Mouse (Mus musculus): ENCODE results near the gene Rai14.
A peak's percentile ranks its signal among the peaks of the same experiment; 100 is the strongest.

Rai14 gene

DNA sequence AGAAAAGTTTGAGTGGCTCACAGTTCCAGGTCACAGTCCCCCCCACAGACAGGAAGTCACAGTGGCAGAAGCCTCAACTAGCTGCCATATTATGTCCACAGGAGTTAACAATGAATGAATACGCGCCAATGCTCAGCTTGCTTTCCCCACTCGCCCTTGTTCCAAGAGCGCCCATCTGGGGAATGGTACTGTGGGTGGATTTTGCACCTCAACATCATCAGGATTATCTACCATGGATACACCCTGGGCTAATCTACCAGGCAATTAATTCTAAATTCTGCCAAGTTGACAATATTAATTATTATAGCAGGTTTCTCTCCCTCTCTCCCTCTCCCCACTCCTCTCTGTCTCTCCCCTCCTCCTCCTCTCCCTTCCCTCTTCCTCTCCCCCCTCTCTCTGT, 105.3 kb downstream of the Rai14 start:
- DNase-seq (ENCODE audit: low read depth), result no peak

GRCm38 (mm10) chr15:10608508-10609098, 105.8 kb downstream of the Rai14 start:
- DNase-seq (ENCODE audit: low read depth), result no peak

- DNase-seq (ENCODE audit: low read depth), result no peak
Measured at GRCm38 (mm10) chr15:10599413-10599812, 115.0 kb downstream of the Rai14 start.

GRCm38 (mm10) chr15:10598259-10599225, 115.9 kb downstream of the Rai14 start:
- peak; percentile 44 for DNase-seq (ENCODE audit: low read depth)

GRCm38 (mm10) chr15:10596871-10597270, 117.6 kb downstream of the Rai14 start:
- DNase-seq (ENCODE audit: low read depth), result no peak

GRCm38 (mm10) chr15:10595408-10595807, 119.0 kb downstream of the Rai14 start:
- no peak for DNase-seq (ENCODE audit: low read depth)

DNA sequence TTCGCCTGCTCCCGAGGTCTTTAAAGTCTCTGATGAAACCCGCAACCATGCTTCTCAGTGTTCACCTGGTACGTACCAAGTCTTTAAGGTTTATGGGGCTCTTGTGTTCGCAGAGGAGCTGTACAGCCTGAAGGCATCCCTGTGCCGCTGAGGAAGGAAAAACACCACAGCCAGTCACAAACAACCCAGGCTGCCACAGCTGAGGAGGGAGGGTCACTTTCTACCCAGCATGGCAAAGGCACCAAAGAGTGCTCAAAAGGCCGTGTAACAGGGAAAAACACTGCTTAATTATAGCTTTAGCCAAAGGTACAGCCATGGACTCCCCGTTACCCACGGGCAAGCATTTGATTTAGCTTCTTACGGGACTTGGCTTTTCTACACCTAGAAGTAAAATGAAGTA, 119.5 kb downstream of the Rai14 start:
- no peak for DNase-seq (ENCODE audit: low read depth)

DNA sequence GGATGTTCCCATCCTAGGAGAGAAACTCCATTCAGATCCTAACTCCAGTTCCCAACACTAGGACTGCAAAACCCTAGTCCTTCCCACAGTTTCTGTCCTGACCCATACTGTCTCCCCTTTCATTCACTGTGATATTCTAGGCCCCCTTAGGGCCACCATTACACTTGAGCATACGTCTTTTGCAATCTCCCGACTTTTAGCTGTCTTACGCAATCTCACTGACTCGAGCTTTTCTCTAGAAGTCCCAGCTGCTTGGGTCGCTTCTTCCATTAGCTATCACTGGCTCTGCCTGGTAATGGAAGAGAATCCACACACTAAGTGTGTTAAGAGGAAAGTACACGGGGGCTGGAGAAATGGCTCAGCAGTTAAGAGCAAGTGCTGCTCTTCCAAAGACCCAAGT, 121.3 kb downstream of the Rai14 start:
- DNase-seq (ENCODE audit: low read depth), result no peak

- DNase-seq (ENCODE audit: low read depth), result no peak
Measured at GRCm38 (mm10) chr15:10586565-10586964, 127.9 kb downstream of the Rai14 start.

DNA sequence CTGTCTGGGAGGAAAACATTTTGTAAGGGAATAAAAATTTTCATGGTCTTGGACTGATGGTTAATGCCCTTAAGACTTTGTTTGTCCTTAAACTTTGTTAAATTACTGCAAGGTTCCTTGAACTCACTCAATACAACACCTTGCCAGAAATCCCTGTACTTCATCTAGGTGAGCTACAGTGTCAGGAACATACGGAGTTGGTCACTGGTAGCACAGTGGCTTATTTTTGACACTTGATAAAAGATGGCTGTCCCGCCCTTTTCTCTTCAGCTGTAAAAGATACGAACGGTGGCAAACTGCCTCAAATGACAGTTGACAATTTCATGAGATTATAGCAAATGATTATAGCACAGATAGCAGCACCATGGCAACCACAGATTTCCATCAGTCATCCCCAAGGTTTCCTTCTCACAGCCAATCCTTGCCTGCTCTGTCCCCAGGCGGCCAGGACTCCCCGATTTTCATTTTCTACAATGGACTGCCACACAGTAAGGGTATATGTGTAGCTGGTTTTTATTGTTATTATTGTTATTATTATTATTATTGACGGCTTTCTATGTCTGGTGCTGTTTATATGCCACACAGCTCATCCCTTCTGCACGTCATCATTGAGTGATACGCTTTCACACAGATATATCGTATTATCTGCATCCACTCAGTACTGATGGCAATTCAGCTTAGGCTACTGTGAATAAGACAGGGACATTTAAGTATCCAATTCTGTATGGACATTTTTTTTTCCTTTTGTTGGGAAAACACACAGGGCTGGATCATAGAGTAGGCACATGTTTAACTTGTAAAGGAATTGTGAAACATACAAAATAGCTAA, 129.9 kb downstream of the Rai14 start:
- no peak for DNase-seq (ENCODE audit: low read depth)

GRCm38 (mm10) chr15:10583408-10583807, 131.0 kb downstream of the Rai14 start:
- DNase-seq (ENCODE audit: low read depth), result peak; percentile 65

GRCm38 (mm10) chr15:10579159-10579558, 135.3 kb downstream of the Rai14 start:
- DNase-seq (ENCODE audit: low read depth), result no peak

- no peak for DNase-seq (ENCODE audit: low read depth)
Measured at GRCm38 (mm10) chr15:10566486-10566885, 147.9 kb downstream of the Rai14 start.

GRCm38 (mm10) chr15:10564201-10564600, 150.2 kb downstream of the Rai14 start:
- no peak for DNase-seq (ENCODE audit: low read depth)

- no peak for DNase-seq (ENCODE audit: low read depth)
Measured at GRCm38 (mm10) chr15:10562281-10562680, 152.1 kb downstream of the Rai14 start.

- DNase-seq (ENCODE audit: low read depth), result peak; percentile 27
Measured at GRCm38 (mm10) chr15:10560005-10560404, 154.4 kb downstream of the Rai14 start.

DNA sequence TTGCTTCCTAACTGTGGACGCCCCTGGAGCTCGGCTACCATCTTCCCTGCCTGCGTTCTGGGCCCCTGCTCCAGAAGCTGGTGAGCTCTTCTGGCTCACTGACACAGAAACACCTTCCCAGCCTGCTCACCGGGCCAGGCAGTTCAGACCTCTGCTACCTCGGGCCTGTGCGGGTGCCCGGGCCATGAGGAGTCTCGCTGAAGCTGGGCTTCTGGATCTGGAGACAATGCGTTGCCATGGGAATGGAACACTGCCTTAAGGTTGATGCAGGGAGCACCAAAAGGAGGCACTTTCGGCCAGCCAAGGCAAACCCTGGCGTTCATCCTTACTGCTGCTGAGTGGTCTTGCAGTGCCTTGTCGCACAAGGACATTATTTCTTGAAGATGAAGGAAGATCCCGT, 156.0 kb downstream of the Rai14 start, which contains the start of gene Ttc23l:
TSS of gene Ttc23l (minus strand) at position 204 of the 400 bp plus-strand sequence.
- DNase-seq (ENCODE audit: low read depth), result no peak

- no peak for DNase-seq (ENCODE audit: low read depth)
Measured at GRCm38 (mm10) chr15:10554336-10554735, 160.1 kb downstream of the Rai14 start.

DNA sequence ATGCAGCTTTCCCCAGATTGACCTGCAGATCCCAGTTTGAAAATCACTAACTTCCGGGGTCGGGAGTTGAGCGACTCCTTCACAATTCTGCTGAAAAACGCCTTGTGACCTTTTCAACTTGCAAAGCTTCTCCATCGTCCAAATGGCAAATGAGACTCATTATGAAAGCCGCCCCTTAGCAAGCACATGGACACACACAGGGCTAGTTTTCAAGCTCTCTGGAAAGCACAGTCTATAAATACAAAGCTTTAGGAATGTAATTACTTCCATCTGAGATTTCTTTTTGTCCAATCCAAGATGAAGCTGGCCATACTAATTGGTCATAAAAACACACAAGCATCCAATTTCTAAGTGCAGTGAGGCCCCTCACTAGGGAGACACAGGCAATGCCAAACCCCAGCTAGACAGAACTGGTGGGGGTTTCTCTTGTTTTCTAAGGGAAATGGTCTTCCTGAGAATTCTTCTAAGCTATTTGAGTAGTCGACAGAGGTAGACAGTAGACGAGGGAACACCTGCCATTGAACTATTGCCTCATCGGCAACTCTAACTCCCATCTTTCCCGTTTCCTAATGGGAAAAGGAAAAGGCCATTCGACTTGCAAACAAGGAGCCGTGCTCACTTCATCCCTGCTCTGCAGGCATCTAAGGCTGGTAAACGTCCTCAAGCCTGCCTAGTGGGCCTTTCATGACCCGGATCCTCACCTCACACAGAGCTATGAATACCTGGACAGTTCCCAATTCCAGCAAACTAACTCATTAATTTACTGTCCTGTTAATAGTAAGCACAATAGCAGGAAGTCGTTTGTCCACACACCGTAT, 173.9 kb downstream of the Rai14 start:
- DNase-seq (ENCODE audit: low read depth), result no peak

GRCm38 (mm10) chr15:10535969-10536368, 178.5 kb downstream of the Rai14 start:
- DNase-seq (ENCODE audit: low read depth), result no peak

DNA sequence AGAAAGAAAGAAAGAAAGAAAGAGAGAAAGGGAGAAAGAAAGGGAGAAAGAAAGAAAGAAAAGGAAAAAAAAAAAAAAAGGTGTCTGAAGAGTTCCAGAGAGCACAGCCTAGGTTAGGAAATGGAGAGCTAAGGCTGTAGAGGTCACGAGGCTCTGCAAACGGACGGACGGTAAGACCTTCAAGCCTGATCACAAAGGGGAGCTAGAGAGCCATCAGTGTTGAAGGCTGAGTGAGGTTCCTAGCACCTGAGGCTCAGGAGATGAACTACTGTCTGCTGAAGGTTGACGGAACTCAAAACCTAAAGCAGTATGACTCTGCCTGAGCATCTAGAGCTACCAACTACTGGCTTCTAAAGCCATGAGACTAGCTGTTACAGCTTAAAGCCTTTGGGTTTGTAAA, 179.8 kb downstream of the Rai14 start:
- DNase-seq (ENCODE audit: low read depth), result no peak

Measured in fibroblast of lung, adult 2 months (primary cell).